Mouse (Mus musculus) ES-Bruce4 (cell line): ENCODE data around the gene Myof. TPM values are rescaled to one million over a fixed set of nuclear protein-coding genes. Genes with fewer than 3 reads are reported as not detected.
A peak's percentile ranks its signal among the peaks of the same experiment; 100 is the strongest.

Experiments
- H3K27ac ChIP-seq: 2 replicates; pipeline ENCODE4 v1.5.1; 2012; ENCODE audit warnings: low read length, inconsistent platforms; ENCODE audit not compliant: insufficient read depth
- H3K27me3 ChIP-seq: 2 replicates; pipeline ENCODE4 v1.6.1; 2012; ENCODE audit warnings: mild to moderate bottlenecking, low read length, inconsistent platforms; ENCODE audit not compliant: control insufficient read depth, poor library complexity, insufficient read depth, severe bottlenecking
- H3K36me3 ChIP-seq: 2 replicates; pipeline ENCODE4 v1.6.1; 2012; ENCODE audit warnings: inconsistent platforms, mild to moderate bottlenecking, low read length, moderate library complexity; ENCODE audit not compliant: control insufficient read depth, poor library complexity, insufficient read depth, severe bottlenecking
- H3K4me1 ChIP-seq: one replicate; pipeline ENCODE4 v1.8.1; 2011; ENCODE audit warnings: low read length; ENCODE audit not compliant: control insufficient read depth, insufficient read depth
- H3K4me3 ChIP-seq: 2 replicates; pipeline ENCODE4 v1.5.1; 2011; ENCODE audit warnings: low read depth, mild to moderate bottlenecking, low read length
- H3K9ac ChIP-seq: 2 replicates; pipeline ENCODE4 v1.6.1; 2012; ENCODE audit warnings: low read depth, mild to moderate bottlenecking, inconsistent platforms; ENCODE audit not compliant: poor library complexity, severe bottlenecking
- H3K9me3 ChIP-seq: replicated peaks from 2 replicates; pipeline ENCODE4 v1.6.1; 2012; ENCODE audit warnings: mild to moderate bottlenecking, low read length, inconsistent platforms; ENCODE audit not compliant: control insufficient read depth, poor library complexity, insufficient read depth, severe bottlenecking
- CTCF ChIP-seq: IDR thresholded peaks from one replicate; pipeline ENCODE4 v1.8.1; 2011; ENCODE audit warnings: low read depth, low read length
- EP300 ChIP-seq: IDR thresholded peaks from 2 replicates; pipeline ENCODE4 v1.6.1; 2011; ENCODE audit warnings: low read depth, low read length; ENCODE audit not compliant: insufficient read depth
- POLR2A ChIP-seq: IDR thresholded peaks from one replicate; pipeline ENCODE4 v1.8.1; 2011; ENCODE audit warnings: low read length; ENCODE audit not compliant: insufficient read depth
- polyA plus RNA-seq: library from polyadenylated mRNA; stranded (reverse); fragments of >200 nt; gene quantifications from 2 replicates; pipeline ENCODE4 v1.2.4, GENCODE M21; 2011; ENCODE audit warnings: low read depth; ENCODE audit not compliant: missing spikeins, insufficient read depth, insufficient read length

The Myof gene
- polyA plus RNA-seq, 1 experiment = 23.1 TPM

DNA sequence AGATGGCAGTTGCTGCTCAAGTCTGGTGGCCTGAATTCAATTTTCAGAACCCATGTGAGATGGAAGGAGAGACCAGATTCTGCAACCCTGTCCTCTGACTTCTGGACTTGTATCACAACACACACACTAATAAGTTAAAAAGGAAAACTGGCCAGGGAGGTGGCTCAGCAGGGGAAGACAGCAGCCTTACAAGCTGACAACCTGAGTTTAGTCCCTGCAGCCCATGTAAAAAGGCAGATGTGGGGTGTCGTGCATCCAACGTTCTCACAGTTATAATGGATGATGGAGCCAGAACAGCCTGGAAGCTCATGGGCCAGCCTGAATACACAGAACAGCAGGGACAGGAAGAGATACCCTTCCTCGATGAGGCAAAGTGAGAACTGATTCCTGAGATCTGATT lies 38.0 kb upstream of the Myof start:
- Histone ChIP-seq H3K27me3 (no peaks in the 10 kb centered on the region), H3K9me3 (no peaks in the 10 kb centered on the region), H3K9ac (no peak overlapping the region), H3K36me3 (no peaks in the 10 kb centered on the region), H3K4me3 (no peak overlapping the region), H3K4me1 (no peaks in the 10 kb centered on the region), H3K27ac (no peak overlapping the region)
- no peak for TF ChIP-seq POLR2A
- no peak for TF ChIP-seq EP300
- TF ChIP-seq CTCF = no peak

DNA sequence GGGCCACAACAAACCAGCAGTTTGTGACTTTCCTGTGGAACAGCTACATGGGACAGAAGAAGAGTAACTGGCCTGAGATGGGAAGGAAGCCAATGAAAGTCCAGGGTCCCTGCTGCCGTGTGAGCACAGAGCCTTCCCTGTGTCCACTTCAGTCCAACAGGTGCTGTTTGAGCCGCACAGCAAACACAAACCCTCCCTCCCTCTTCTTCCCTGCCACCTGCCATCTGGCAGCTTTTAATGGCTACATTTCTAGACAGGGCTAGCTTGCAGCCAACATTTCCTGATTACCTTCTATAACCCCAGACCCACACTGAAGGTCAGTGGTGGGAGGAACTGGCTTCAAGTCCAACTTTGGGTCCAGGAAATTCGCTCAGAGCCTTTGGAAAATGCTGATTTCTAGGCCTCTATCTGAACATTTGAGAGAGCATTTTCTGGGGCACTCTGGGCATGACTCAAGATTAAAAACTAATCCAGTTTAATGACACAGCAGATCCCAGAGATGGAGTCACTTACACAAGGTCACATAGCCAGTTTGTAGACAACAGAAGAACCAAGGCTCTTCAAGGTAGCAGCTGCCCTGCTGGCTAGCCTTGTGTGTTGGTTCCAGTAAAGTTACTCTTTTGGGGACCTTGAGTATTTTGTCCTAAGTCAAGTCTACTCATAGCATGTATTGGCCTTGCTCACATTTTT lies 34.6 kb upstream of the Myof start:
- Histone ChIP-seq H3K27ac (no peak overlapping the region), H3K27me3 (no peaks in the 10 kb centered on the region), H3K4me3 (no peak overlapping the region), H3K9ac (no peak overlapping the region), H3K9me3 (no peaks in the 10 kb centered on the region), H3K36me3 (peaks cover 15% of the 10 kb centered on the region), H3K4me1 (no peaks in the 10 kb centered on the region)
- TF ChIP-seq EP300 (no peak), CTCF (no peak), POLR2A (no peak)

DNA sequence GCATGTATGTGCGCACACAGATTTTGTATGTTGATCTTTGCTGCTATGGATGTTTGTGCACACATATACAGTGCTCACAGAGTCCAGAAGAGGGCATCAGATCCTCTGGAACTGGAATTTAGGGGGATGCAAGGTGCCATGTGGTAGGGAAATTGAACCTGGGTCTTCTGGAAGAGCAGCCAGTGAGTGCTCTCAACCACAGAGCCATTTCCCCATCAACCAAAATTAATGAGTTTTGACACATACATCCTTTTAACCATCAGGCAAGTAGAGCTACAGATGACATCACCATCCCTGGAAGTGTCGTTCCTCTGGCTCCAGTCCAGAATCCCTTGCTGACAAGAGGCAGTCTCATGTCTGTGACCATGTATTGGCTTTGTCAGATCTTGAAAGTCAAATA lies 32.9 kb upstream of the Myof start:
- Histone ChIP-seq H3K9ac (no peak overlapping the region), H3K9me3 (no peaks in the 10 kb centered on the region)
- peak; percentile 5 for TF ChIP-seq CTCF
- TF ChIP-seq EP300 = no peak

DNA sequence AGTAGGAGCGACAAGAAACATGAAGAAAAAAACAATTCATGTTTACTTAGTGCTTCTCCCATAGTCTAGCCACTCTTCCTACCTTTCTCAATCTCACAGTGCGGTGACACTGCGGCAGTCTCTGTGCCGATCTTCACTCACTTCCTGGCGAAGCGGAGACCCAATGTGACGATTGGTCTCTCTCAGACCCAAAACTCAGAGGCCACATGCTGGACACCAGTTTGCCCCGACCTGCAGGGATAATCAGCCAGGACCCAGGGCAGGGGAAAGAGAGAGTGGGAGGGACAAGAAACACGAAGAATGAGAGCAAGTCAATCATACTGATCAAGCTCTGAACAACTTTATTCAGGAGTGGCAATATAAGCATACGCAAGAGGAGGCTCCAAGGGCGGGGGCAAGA lies 31.7 kb upstream of the Myof start:
- TF ChIP-seq CTCF = no peak
- TF ChIP-seq POLR2A = no peak
- no peak for TF ChIP-seq EP300
- Histone ChIP-seq H3K9ac (no peak overlapping the region), H3K9me3 (no peaks in the 10 kb centered on the region), H3K4me3 (no peak overlapping the region), H3K36me3 (peaks cover 43% of the 10 kb centered on the region), H3K4me1 (no peaks in the 10 kb centered on the region), H3K27ac (no peak overlapping the region), H3K27me3 (no peaks in the 10 kb centered on the region)

More for the DNA sequence above, 32.9 kb upstream of the Myof start:
- H3K4me3 ChIP-seq = no peak overlapping the region
- H3K36me3 ChIP-seq = peaks cover 31% of the 10 kb centered on the region
- no peaks in the 10 kb centered on the region for H3K4me1 ChIP-seq
- no peak overlapping the region for H3K27ac ChIP-seq
- H3K27me3 ChIP-seq = no peaks in the 10 kb centered on the region

DNA sequence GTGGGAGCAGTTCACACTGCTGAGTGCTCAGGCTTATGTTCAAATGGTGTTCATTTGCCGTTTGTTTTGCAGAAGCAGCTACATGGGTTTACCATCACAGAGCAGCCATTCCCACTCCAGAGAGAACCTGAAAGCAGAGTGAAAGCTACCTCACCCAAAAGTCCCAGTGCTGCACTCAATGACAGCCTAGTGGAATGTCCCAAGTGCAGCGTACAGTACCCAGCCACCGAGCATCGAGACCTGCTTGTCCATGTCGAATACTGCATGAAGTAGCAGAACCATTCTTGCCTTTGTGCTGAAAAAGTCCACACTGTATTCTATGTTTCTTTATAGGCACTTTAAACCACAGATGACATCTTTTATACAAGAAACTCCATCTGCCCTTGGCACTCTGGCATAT lies 29.8 kb upstream of the Myof start:
- Histone ChIP-seq H3K36me3 (peaks cover 61% of the 10 kb centered on the region), H3K4me1 (no peaks in the 10 kb centered on the region), H3K27ac (no peak overlapping the region), H3K4me3 (no peak overlapping the region), H3K9me3 (0 out of 2 replicates have a peak, but pooled peaks cover 4% of the 10 kb centered on the region), H3K9ac (no peak overlapping the region), H3K27me3 (no peaks in the 10 kb centered on the region)
- TF ChIP-seq POLR2A (no peak), CTCF (no peak), EP300 (no peak)

DNA sequence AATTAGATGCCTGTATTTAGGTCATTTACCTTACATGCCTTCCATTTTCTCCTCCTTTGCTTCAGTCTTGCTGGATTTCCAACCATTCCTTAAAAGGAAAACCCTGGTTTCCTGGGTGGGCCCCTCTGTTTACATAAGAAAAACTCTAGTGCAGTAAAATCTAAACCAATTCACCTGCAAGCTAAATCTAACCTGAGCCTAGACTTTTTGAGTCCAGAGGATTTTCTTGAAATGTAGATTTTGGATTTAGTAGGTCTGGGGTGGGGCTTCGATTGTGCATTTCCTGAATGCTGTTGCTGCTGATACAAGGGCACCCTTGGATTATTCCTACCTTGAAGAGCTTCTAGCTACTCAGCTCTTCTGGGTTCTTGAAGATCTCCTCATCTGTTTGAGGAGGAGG lies 20.7 kb upstream of the Myof start:
- Histone ChIP-seq H3K27me3 (no peaks in the 10 kb centered on the region), H3K9me3 (peaks cover 27% of the 10 kb centered on the region), H3K9ac (no peak overlapping the region), H3K4me3 (no peak overlapping the region), H3K36me3 (peaks cover 73% of the 10 kb centered on the region), H3K4me1 (peaks cover 6% of the 10 kb centered on the region), H3K27ac (peak overlapping the region; percentile 98)
- no peak for TF ChIP-seq CTCF
